Mouse (Mus musculus) limb, embryonic 11.5 days (tissue): Measurements from ENCODE around the gene Tgif1. TPM values are rescaled to one million over a fixed set of nuclear protein-coding genes. Genes with fewer than 3 reads are reported as not detected.
"Not testable (repeated sequence)": the region's sequence is repeated elsewhere in the genome, so short reads cannot be mapped to it uniquely, and the experiment has no call there.

Source experiments
- ATAC-seq: fragments of 200-750 bp; cut with Nextera tagmentation; 2 replicates; pipeline ENCODE4 v1.8.0; 2017; ENCODE audit warnings: low read depth; ENCODE audit not compliant: insufficient number of reproducible peaks, low FRiP score, low TSS enrichment
- DNase-seq: peaks from one replicate; pipeline ENCODE4 v3.0.0-alpha.2; 2015; ENCODE audit warnings: low spot score
- H3K27ac ChIP-seq: fragments of 300-500 bp; sonication (generic); replicated peaks from 2 replicates; pipeline ENCODE4 v1.5.1; 2014; ENCODE audit warnings: low read depth, mild to moderate bottlenecking, low read length
- H3K27me3 ChIP-seq: fragments of 300-500 bp; sonication (generic); 2 replicates; pipeline ENCODE4 v1.6.1; 2014; ENCODE audit warnings: mild to moderate bottlenecking, low read length, mixed read lengths; ENCODE audit not compliant: control insufficient read depth, insufficient read depth
- H3K36me3 ChIP-seq: fragments of 300-500 bp; sonication (generic); 2 replicates; pipeline ENCODE4 v1.6.1; 2014; ENCODE audit warnings: mild to moderate bottlenecking, low read length, moderate library complexity, mixed read lengths; ENCODE audit not compliant: control insufficient read depth, insufficient read depth
- H3K4me1 ChIP-seq: fragments of 300-500 bp; sonication (generic); 2 replicates; pipeline ENCODE4 v1.6.1; 2014; ENCODE audit warnings: low read length, mixed read lengths; ENCODE audit not compliant: control insufficient read depth, insufficient read depth
- H3K4me2 ChIP-seq: fragments of 300-500 bp; sonication (generic); 2 replicates; pipeline ENCODE4 v1.6.1; 2014; ENCODE audit warnings: low read depth, mild to moderate bottlenecking, moderate library complexity; ENCODE audit not compliant: severe bottlenecking
- H3K4me3 ChIP-seq: fragments of 300-500 bp; sonication (generic); 2 replicates; pipeline ENCODE4 v1.5.1; 2014; ENCODE audit warnings: low read depth, low read length
- H3K9ac ChIP-seq: fragments of 300-500 bp; sonication (generic); 2 replicates; pipeline ENCODE4 v1.6.1; 2014; ENCODE audit warnings: mild to moderate bottlenecking, low read length
- H3K9me3 ChIP-seq: fragments of 300-500 bp; sonication (generic); 2 replicates; pipeline ENCODE4 v1.6.1; 2016; ENCODE audit warnings: low read length; ENCODE audit not compliant: control insufficient read depth
- WGBS: fragments of 180-500 bp; shearing (Covaris S2); extraction: QIAGEN DNeasy Blood & Tissue Kit; methylation state at CpG from one replicate; pipeline ENCODE4 v1.1.7; 2014; 5-methylcytosine and 5-hydroxymethylcytosine counted together
- polyA plus RNA-seq: library from polyadenylated mRNA; unstranded; fragments of >200 nt; fragmentation: Nextera tagmentation; extraction: Ambion mirVana; gene quantifications from 2 replicates; pipeline ENCODE4 v1.2.1, GENCODE M21; 2014

Gene Tgif1
- polyA plus RNA-seq, 1 experiment from 2014 or later, result 106 TPM

- H3K9me3 ChIP-seq, result no peaks in the 10 kb centered on the region
- WGBS, result 90% methylated on average over 9 of the region's 9 CpGs
- H3K27ac ChIP-seq, result no peak overlapping the region
- no peak overlapping the region for H3K9ac ChIP-seq
- H3K4me3 ChIP-seq, result no peak overlapping the region
- H3K36me3 ChIP-seq, result no peaks in the 10 kb centered on the region
- no peak for ATAC-seq
- peaks cover 10% of the 10 kb centered on the region for H3K4me1 ChIP-seq
- H3K4me2 ChIP-seq, result no peak overlapping the region
- no peaks in the 10 kb centered on the region for H3K27me3 ChIP-seq
- DNase-seq, result no peak
Measured at GRCm38 (mm10) chr17:70832544-70832943, 20.8 kb downstream of the Tgif1 start.

- Histone ChIP-seq H3K4me1 (peaks cover 10% of the 10 kb centered on the region), H3K9me3 (no peaks in the 10 kb centered on the region), H3K27me3 (no peaks in the 10 kb centered on the region), H3K4me2 (no peak overlapping the region), H3K36me3 (no peaks in the 10 kb centered on the region), H3K4me3 (no peak overlapping the region), H3K9ac (no peak overlapping the region), H3K27ac (no peak overlapping the region)
- DNase-seq (no peak), ATAC-seq (no peak)
- WGBS, result 65% methylated on average over 4 of the region's 4 CpGs
Measured at GRCm38 (mm10) chr17:70831591-70831990, 21.8 kb downstream of the Tgif1 start.

GRCm38 (mm10) chr17:70829943-70830715 is 23.2 kb downstream of the Tgif1 start:
- peaks cover 10% of the 10 kb centered on the region for H3K4me1 ChIP-seq
- no peak overlapping the region for H3K9ac ChIP-seq
- H3K27me3 ChIP-seq, result no peaks in the 10 kb centered on the region
- ATAC-seq, result no peak
- no peaks in the 10 kb centered on the region for H3K36me3 ChIP-seq
- H3K4me3 ChIP-seq, result no peak overlapping the region
- 88% methylated on average over 23 of the region's 23 CpGs for WGBS
- H3K27ac ChIP-seq, result no peak overlapping the region
- H3K9me3 ChIP-seq, result no peaks in the 10 kb centered on the region
- no peak overlapping the region for H3K4me2 ChIP-seq
- no peak for DNase-seq

GRCm38 (mm10) chr17:70829217-70829616 is 24.1 kb downstream of the Tgif1 start:
- Histone ChIP-seq H3K9me3 (no peaks in the 10 kb centered on the region), H3K4me3 (no peak overlapping the region), H3K4me1 (0 out of 2 replicates have a peak, but pooled peaks cover under 1% of the 10 kb centered on the region), H3K4me2 (no peak overlapping the region), H3K27me3 (no peaks in the 10 kb centered on the region), H3K27ac (no peak overlapping the region), H3K9ac (no peak overlapping the region), H3K36me3 (no peaks in the 10 kb centered on the region)
- no peak for ATAC-seq
- no peak for DNase-seq
- WGBS, result 83% methylated on average over 6 of the region's 6 CpGs

- Histone ChIP-seq H3K27ac (no peak overlapping the region), H3K4me1 (no peaks in the 10 kb centered on the region), H3K4me2 (no peak overlapping the region), H3K4me3 (no peak overlapping the region), H3K36me3 (no peaks in the 10 kb centered on the region), H3K9me3 (no peaks in the 10 kb centered on the region), H3K9ac (no peak overlapping the region), H3K27me3 (no peaks in the 10 kb centered on the region)
- 88% methylated on average over 2 of the region's 2 CpGs for WGBS
- no peak for DNase-seq
- ATAC-seq, result no peak
Measured at GRCm38 (mm10) chr17:70828569-70828968, 24.8 kb downstream of the Tgif1 start.

- no peak for DNase-seq
- Histone ChIP-seq H3K36me3 (no peaks in the 10 kb centered on the region), H3K9me3 (no peaks in the 10 kb centered on the region), H3K27me3 (no peaks in the 10 kb centered on the region), H3K4me3 (no peak overlapping the region), H3K27ac (no peak overlapping the region), H3K9ac (no peak overlapping the region), H3K4me1 (no peaks in the 10 kb centered on the region), H3K4me2 (no peak overlapping the region)
- ATAC-seq, result no peak
- 77% methylated on average over 4 of the region's 4 CpGs for WGBS
Measured at GRCm38 (mm10) chr17:70828180-70828528, 25.2 kb downstream of the Tgif1 start.

- not testable (repeated sequence) for H3K4me2 ChIP-seq, DNase-seq, H3K27me3 ChIP-seq, H3K36me3 ChIP-seq, H3K9me3 ChIP-seq, H3K4me1 ChIP-seq, H3K4me3 ChIP-seq, H3K9ac ChIP-seq, ATAC-seq, H3K27ac ChIP-seq
- WGBS, result 84% methylated on average over 11 of the region's 11 CpGs
Measured at GRCm38 (mm10) chr17:70827463-70828179, 25.7 kb downstream of the Tgif1 start.

- H3K4me2 ChIP-seq, result no peak overlapping the region
- no peaks in the 10 kb centered on the region for H3K27me3 ChIP-seq
- H3K36me3 ChIP-seq, result no peaks in the 10 kb centered on the region
- WGBS, result 83% methylated on average over 12 of the region's 12 CpGs
- no peak overlapping the region for H3K27ac ChIP-seq
- H3K4me1 ChIP-seq, result no peaks in the 10 kb centered on the region
- DNase-seq (no peak), ATAC-seq (no peak)
- no peaks in the 10 kb centered on the region for H3K9me3 ChIP-seq
- H3K9ac ChIP-seq, result no peak overlapping the region
- H3K4me3 ChIP-seq, result no peak overlapping the region
Measured at GRCm38 (mm10) chr17:70826227-70826626, 27.1 kb downstream of the Tgif1 start.
